Mouse (Mus musculus): Measurements from ENCODE around the gene Resf1. TPM values are rescaled to one million over a fixed set of nuclear protein-coding genes. Genes with fewer than 3 reads are reported as not detected.

Gene Resf1
- polyA plus RNA-seq, 1 experiment from 2014 or later: 26.9 TPM

- 53% methylated on average over 1 of the region's 1 CpGs for WGBS
- H3K36me3 ChIP-seq: peaks cover 51% of the 10 kb centered on the region
- ATAC-seq (ENCODE audit: extremely low read depth, insufficient number of reproducible peaks, low FRiP score, low TSS enrichment): no peak
- H3K4me2 ChIP-seq: peak overlapping the region; percentile 74
- H3K4me1 ChIP-seq: peaks cover 31% of the 10 kb centered on the region
- no peak overlapping the region for H3K9ac ChIP-seq
- no peak overlapping the region for H3K4me3 ChIP-seq
- no peak overlapping the region for H3K27ac ChIP-seq (replicated peaks)
- H3K27me3 ChIP-seq (replicated peaks): no peaks in the 10 kb centered on the region
- H3K9me3 ChIP-seq: no peaks in the 10 kb centered on the region
Measured at GRCm38 (mm10) chr6:149311778-149312177, 2.6 kb downstream of the Resf1 start.

DNA sequence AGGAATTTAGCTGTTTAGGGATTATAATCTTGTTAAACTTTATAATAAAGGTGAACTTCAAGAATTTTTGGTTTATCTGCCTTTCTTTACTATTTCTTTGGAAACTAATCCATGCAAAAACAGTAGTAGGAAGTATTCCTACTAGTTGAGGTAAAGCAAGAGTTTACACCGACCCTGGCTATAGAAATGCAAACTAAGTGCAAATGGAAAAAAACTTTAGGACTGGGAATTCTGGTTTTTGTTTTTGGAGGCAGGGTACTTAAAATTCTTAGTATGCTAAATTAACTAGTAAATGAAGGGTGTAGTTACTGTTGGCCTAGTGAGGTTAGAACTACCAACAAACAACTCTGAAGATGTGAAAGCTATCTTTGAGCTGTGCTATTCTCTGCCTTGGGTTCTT is 3.0 kb downstream of the Resf1 start:
- Histone ChIP-seq H3K9ac (no peak overlapping the region), H3K4me2 (no peak overlapping the region), H3K4me3 (no peak overlapping the region), H3K36me3 (peaks cover 55% of the 10 kb centered on the region), H3K27me3 (replicated peaks) (no peaks in the 10 kb centered on the region), H3K27ac (replicated peaks) (no peak overlapping the region), H3K9me3 (no peaks in the 10 kb centered on the region), H3K4me1 (peaks cover 31% of the 10 kb centered on the region)
- no peak for ATAC-seq (ENCODE audit: extremely low read depth, insufficient number of reproducible peaks, low FRiP score, low TSS enrichment)
- 71% methylated on average over 1 of the region's 1 CpGs for WGBS

DNA sequence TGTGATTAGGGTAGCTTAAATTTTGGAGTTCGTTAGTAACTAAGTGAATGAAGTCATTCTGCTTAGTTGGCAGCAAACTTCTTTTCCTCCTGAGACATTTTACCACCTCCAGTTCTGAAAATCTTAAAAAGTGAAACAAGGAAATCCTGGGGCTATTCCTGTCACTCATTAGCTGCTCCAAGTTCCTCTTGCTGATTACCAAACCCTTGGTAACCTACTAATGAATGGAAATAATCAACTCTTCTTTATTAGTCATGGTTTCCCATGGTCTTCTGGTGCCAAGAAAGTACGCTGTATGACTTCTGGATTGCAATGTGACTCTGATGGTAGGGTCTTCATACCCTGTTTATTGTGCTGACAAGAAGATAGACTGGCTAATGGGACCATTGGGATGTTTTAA is 5.7 kb downstream of the Resf1 start:
- H3K36me3 ChIP-seq: peaks cover 77% of the 10 kb centered on the region
- 80% methylated on average over 2 of the region's 2 CpGs for WGBS
- H3K9me3 ChIP-seq: no peaks in the 10 kb centered on the region
- no peaks in the 10 kb centered on the region for H3K27me3 ChIP-seq (replicated peaks)
- peaks cover 25% of the 10 kb centered on the region for H3K4me1 ChIP-seq
- no peak for ATAC-seq (ENCODE audit: extremely low read depth, insufficient number of reproducible peaks, low FRiP score, low TSS enrichment)
- no peak overlapping the region for H3K4me2 ChIP-seq
- H3K4me3 ChIP-seq: no peak overlapping the region
- H3K27ac ChIP-seq (replicated peaks): no peak overlapping the region
- H3K9ac ChIP-seq: no peak overlapping the region

GRCm38 (mm10) chr6:149323523-149324241 is 14.5 kb downstream of the Resf1 start:
- H3K4me3 ChIP-seq: no peak overlapping the region
- no peak for ATAC-seq (ENCODE audit: extremely low read depth, insufficient number of reproducible peaks, low FRiP score, low TSS enrichment)
- 57% methylated on average over 4 of the region's 4 CpGs for WGBS
- H3K27ac ChIP-seq (replicated peaks): peak overlapping the region; percentile 51; the same call in 1 of the 2 replicates
- peaks cover 5% of the 10 kb centered on the region; the same call in 1 of the 2 replicates for H3K4me1 ChIP-seq
- H3K9ac ChIP-seq: no peak overlapping the region
- H3K27me3 ChIP-seq (replicated peaks): no peaks in the 10 kb centered on the region
- no peak overlapping the region for H3K4me2 ChIP-seq
- H3K9me3 ChIP-seq: no peaks in the 10 kb centered on the region
- peaks cover 90% of the 10 kb centered on the region for H3K36me3 ChIP-seq

GRCm38 (mm10) chr6:149324242-149324633 is 15.0 kb downstream of the Resf1 start:
- Histone ChIP-seq H3K9me3 (no peaks in the 10 kb centered on the region), H3K27ac (replicated peaks) (peak overlapping the region; percentile 51; the same call in 1 of the 2 replicates), H3K9ac (no peak overlapping the region), H3K4me2 (no peak overlapping the region), H3K4me3 (no peak overlapping the region), H3K27me3 (replicated peaks) (no peaks in the 10 kb centered on the region), H3K4me1 (peaks cover 5% of the 10 kb centered on the region; the same call in 1 of the 2 replicates), H3K36me3 (peaks cover 92% of the 10 kb centered on the region)
- 95% methylated on average over 6 of the region's 6 CpGs for WGBS
- no peak for ATAC-seq (ENCODE audit: extremely low read depth, insufficient number of reproducible peaks, low FRiP score, low TSS enrichment)

DNA sequence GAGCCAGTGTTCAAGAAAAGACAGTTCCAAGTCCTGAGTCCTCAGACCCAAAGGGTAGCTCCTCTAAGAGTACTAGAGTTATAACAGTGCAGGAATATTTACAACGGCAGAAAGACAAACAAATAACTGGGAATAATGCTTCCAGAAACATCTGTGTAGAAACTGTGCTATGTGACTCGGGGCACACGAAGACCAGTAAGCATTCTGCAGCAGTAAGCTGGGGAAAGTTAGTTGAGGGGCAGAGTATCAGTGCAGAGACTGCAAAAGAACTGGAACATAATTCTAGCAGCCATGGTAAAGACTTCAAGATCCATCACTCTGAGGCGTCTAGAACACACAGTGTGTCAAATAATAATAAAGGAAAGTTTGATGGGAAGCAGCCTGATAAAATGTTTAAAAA is 19.9 kb downstream of the Resf1 start:
- Histone ChIP-seq H3K9me3 (no peaks in the 10 kb centered on the region), H3K9ac (no peak overlapping the region), H3K4me1 (peaks cover 2% of the 10 kb centered on the region; the same call in 1 of the 2 replicates), H3K4me3 (no peak overlapping the region), H3K4me2 (no peak overlapping the region), H3K27ac (replicated peaks) (no peak overlapping the region), H3K36me3 (peaks cover 90% of the 10 kb centered on the region), H3K27me3 (replicated peaks) (no peaks in the 10 kb centered on the region)
- WGBS: 86% methylated on average over 4 of the region's 4 CpGs
- ATAC-seq (ENCODE audit: extremely low read depth, insufficient number of reproducible peaks, low FRiP score, low TSS enrichment): no peak

- H3K9me3 ChIP-seq: no peaks in the 10 kb centered on the region
- no peak overlapping the region for H3K9ac ChIP-seq
- 68% methylated on average over 1 of the region's 1 CpGs for WGBS
- no peak for ATAC-seq (ENCODE audit: extremely low read depth, insufficient number of reproducible peaks, low FRiP score, low TSS enrichment)
- H3K4me3 ChIP-seq: no peak overlapping the region
- H3K27ac ChIP-seq (replicated peaks): no peak overlapping the region
- no peak overlapping the region for H3K4me2 ChIP-seq
- H3K4me1 ChIP-seq: no peaks in the 10 kb centered on the region
- no peaks in the 10 kb centered on the region for H3K27me3 ChIP-seq (replicated peaks)
- peaks cover 93% of the 10 kb centered on the region for H3K36me3 ChIP-seq
Measured at GRCm38 (mm10) chr6:149330332-149330731, 21.1 kb downstream of the Resf1 start.

DNA sequence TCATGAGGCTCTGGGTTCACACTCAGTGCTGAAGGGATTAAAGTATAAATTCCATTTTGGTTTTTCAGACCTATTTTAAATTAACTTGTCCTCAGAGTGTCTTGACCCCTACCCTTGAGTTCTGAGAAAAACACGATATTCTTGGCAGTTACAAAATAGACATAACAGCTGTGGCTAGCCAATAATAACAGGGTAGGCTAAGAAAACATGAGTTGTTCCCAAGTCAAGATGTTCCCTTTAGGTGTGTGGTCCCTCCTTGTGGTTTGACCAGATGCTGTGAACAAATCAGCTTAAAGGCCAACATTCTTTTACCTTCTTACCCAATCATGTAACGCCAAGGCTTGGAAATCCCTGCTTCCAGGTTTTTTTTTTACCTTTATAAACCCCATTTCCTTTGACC is 23.8 kb downstream of the Resf1 start:
- WGBS: 88% methylated on average over 2 of the region's 2 CpGs
- Histone ChIP-seq H3K4me3 (no peak overlapping the region), H3K27ac (replicated peaks) (no peak overlapping the region), H3K9ac (no peak overlapping the region), H3K4me1 (no peaks in the 10 kb centered on the region), H3K4me2 (no peak overlapping the region), H3K36me3 (peaks cover 89% of the 10 kb centered on the region), H3K9me3 (peaks cover 3% of the 10 kb centered on the region; the same call in 1 of the 2 replicates), H3K27me3 (replicated peaks) (no peaks in the 10 kb centered on the region)
- ATAC-seq (ENCODE audit: extremely low read depth, insufficient number of reproducible peaks, low FRiP score, low TSS enrichment): no peak

DNA sequence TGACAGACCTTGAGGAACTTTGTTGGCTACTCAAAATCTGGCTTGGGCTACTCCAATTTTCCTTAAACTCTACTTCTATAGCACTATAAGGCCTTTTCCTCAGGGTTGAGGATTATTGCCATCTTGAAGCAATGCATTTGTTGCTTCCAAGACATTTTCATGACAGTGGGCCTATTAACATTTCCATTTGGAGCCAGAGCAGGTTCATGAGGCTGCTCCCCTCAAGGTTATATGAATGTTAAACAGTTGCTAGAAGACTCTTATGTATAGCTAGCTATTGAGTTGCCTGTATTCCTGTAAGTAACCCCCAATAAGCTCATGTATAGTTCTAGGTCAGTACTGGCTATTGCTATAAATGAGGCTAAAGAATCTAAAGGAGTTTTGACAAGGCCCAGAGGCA is 28.8 kb downstream of the Resf1 start:
- no peak for ATAC-seq (ENCODE audit: extremely low read depth, insufficient number of reproducible peaks, low FRiP score, low TSS enrichment)
- Histone ChIP-seq H3K27me3 (replicated peaks) (no peaks in the 10 kb centered on the region), H3K9ac (no peak overlapping the region)

GRCm38 (mm10) chr6:149338622-149339021 is 29.4 kb downstream of the Resf1 start:
- Histone ChIP-seq H3K4me3 (no peak overlapping the region), H3K27me3 (replicated peaks) (no peaks in the 10 kb centered on the region), H3K27ac (replicated peaks) (no peak overlapping the region), H3K4me2 (no peak overlapping the region), H3K4me1 (no peaks in the 10 kb centered on the region), H3K36me3 (peaks cover 48% of the 10 kb centered on the region), H3K9ac (no peak overlapping the region), H3K9me3 (peaks cover 15% of the 10 kb centered on the region)
- ATAC-seq (ENCODE audit: extremely low read depth, insufficient number of reproducible peaks, low FRiP score, low TSS enrichment): no peak
- 78% methylated on average over 1 of the region's 1 CpGs for WGBS

More for the DNA sequence above, 28.8 kb downstream of the Resf1 start:
- no peaks in the 10 kb centered on the region for H3K4me1 ChIP-seq
- peaks cover 15% of the 10 kb centered on the region for H3K9me3 ChIP-seq
- peaks cover 55% of the 10 kb centered on the region for H3K36me3 ChIP-seq
- H3K4me2 ChIP-seq: no peak overlapping the region
- H3K27ac ChIP-seq (replicated peaks): no peak overlapping the region
- no peak overlapping the region for H3K4me3 ChIP-seq

- H3K4me2 ChIP-seq: no peak overlapping the region
- H3K27ac ChIP-seq (replicated peaks): 0 out of 2 replicates have a peak overlapping the region, but pooled peaks have one; percentile 2
- ATAC-seq (ENCODE audit: extremely low read depth, insufficient number of reproducible peaks, low FRiP score, low TSS enrichment): no peak
Measured at GRCm38 (mm10) chr6:149343802-149344201, 34.6 kb downstream of the Resf1 start.

GRCm38 (mm10) chr6:149344372-149344771 is 35.2 kb downstream of the Resf1 start:
- H3K9ac ChIP-seq: no peak overlapping the region
- H3K4me1 ChIP-seq: no peaks in the 10 kb centered on the region
- ATAC-seq (ENCODE audit: extremely low read depth, insufficient number of reproducible peaks, low FRiP score, low TSS enrichment): no peak
- no peak overlapping the region for H3K4me2 ChIP-seq
- no peak overlapping the region for H3K27ac ChIP-seq (replicated peaks)
- H3K36me3 ChIP-seq: peaks cover 4% of the 10 kb centered on the region; the same call in 1 of the 2 replicates
- peaks cover 11% of the 10 kb centered on the region for H3K9me3 ChIP-seq
- H3K27me3 ChIP-seq (replicated peaks): no peaks in the 10 kb centered on the region
- H3K4me3 ChIP-seq: no peak overlapping the region

More at GRCm38 (mm10) chr6:149343802-149344201, 34.6 kb downstream of the Resf1 start:
- H3K27me3 ChIP-seq (replicated peaks): no peaks in the 10 kb centered on the region
- no peaks in the 10 kb centered on the region for H3K4me1 ChIP-seq
- no peak overlapping the region for H3K9ac ChIP-seq
- 34% methylated on average over 2 of the region's 2 CpGs for WGBS
- no peak overlapping the region for H3K4me3 ChIP-seq
- H3K36me3 ChIP-seq: peaks cover 9% of the 10 kb centered on the region; the same call in 1 of the 2 replicates
- peaks cover 11% of the 10 kb centered on the region for H3K9me3 ChIP-seq

Measured in heart, embryonic 13.5 days (tissue).